Mouse (Mus musculus) E14TG2a.4 (cell line): Measurements from ENCODE around the gene Aip.

Source experiments
- CTCF ChIP-seq: conservative IDR thresholded peaks from 2 replicates; pipeline ENCODE4 v1.5.1; 2014; ENCODE audit warnings: low read length
- NANOG ChIP-seq: IDR thresholded peaks from 2 replicates; pipeline ENCODE4 v1.6.1; 2014; ENCODE audit warnings: borderline replicate concordance, low read length, mixed read lengths
- POU5F1 ChIP-seq: IDR thresholded peaks from 2 replicates; pipeline ENCODE4 v1.6.1; 2014; ENCODE audit warnings: low read length, borderline replicate concordance

GRCm38 (mm10) chr19:4150567-4151487, 25.2 kb upstream of the Aip start:
- TF ChIP-seq CTCF = no peak
- TF ChIP-seq NANOG = no peak
- no peak for TF ChIP-seq POU5F1
